Comparison of ENCODE assay signal across 35 mouse cellular contexts in genomic region chr3:159598875-159599274, GRCm38 (mm10). TPM values are rescaled to one million over a fixed set of nuclear protein-coding genes. Genes with fewer than 3 reads are reported as not detected.
"Had no signal": no experiment of that assay in that cellular context is flagged by ENCODE, and none has a peak within 500 bp of the region (broad histone marks: within the 10 kb centered on the region; RNA-seq: fewer than 3 reads in every experiment).

TSS of gene Rpe65 (plus strand) at chr3:159599175.

- DNase-seq: cerebellum, adult 8-10 months; cerebellum, adult 9-10 months; cerebellum, adult 9-11 months; cerebellum, postnatal 14 days; cerebellum, postnatal 25 days; cerebellum, postnatal 36 days; embryo, embryonic 11 days; gastrocnemius, adult 2 months; gastrocnemius, postnatal 10 days; gastrocnemius, postnatal 14 days; gastrocnemius, postnatal 25 days; gastrocnemius, postnatal 36 days; heart, adult 11 months; heart, adult 18-20 months; heart, adult 2 months had no signal

- ATAC-seq: forebrain, embryonic 13.5 days; forebrain, embryonic 15.5 days; forebrain, embryonic 16.5 days had no signal

- H3K4me2 ChIP-seq: embryonic facial prominence, embryonic 12.5 days; embryonic facial prominence, embryonic 13.5 days; embryonic facial prominence, embryonic 15.5 days; forebrain, embryonic 12.5 days; forebrain, embryonic 13.5 days; forebrain, embryonic 15.5 days had no signal

- H3K27me3 ChIP-seq: embryonic facial prominence, embryonic 12.5 days; embryonic facial prominence, embryonic 13.5 days; embryonic facial prominence, embryonic 15.5 days; forebrain, embryonic 12.5 days; forebrain, embryonic 13.5 days; forebrain, embryonic 15.5 days had no signal

- H3K4me1 ChIP-seq: embryonic facial prominence, embryonic 10.5 days; embryonic facial prominence, embryonic 12.5 days; embryonic facial prominence, embryonic 13.5 days; embryonic facial prominence, embryonic 15.5 days; forebrain, embryonic 10.5 days; forebrain, embryonic 12.5 days; forebrain, embryonic 13.5 days; forebrain, embryonic 15.5 days had no signal

- H3K4me3 ChIP-seq: embryonic facial prominence, embryonic 10.5 days; embryonic facial prominence, embryonic 12.5 days; embryonic facial prominence, embryonic 13.5 days; embryonic facial prominence, embryonic 15.5 days; erythroblast, embryonic 14.5 days; forebrain, embryonic 10.5 days; forebrain, embryonic 12.5 days; forebrain, embryonic 13.5 days; forebrain, embryonic 15.5 days; gastrocnemius, adult 2 months; heart, adult 2 months had no signal

- H3K36me3 ChIP-seq: embryonic facial prominence, embryonic 10.5 days; embryonic facial prominence, embryonic 12.5 days; embryonic facial prominence, embryonic 13.5 days; embryonic facial prominence, embryonic 15.5 days; forebrain, embryonic 10.5 days; forebrain, embryonic 12.5 days; forebrain, embryonic 15.5 days had no signal

- H3K9me3 ChIP-seq: embryonic facial prominence, embryonic 10.5 days; embryonic facial prominence, embryonic 12.5 days; embryonic facial prominence, embryonic 13.5 days; embryonic facial prominence, embryonic 15.5 days; forebrain, embryonic 10.5 days; forebrain, embryonic 12.5 days; forebrain, embryonic 13.5 days; forebrain, embryonic 15.5 days had no signal

- H3K9ac ChIP-seq: embryonic facial prominence, embryonic 12.5 days; embryonic facial prominence, embryonic 13.5 days; embryonic facial prominence, embryonic 15.5 days; forebrain, embryonic 12.5 days; forebrain, embryonic 13.5 days; forebrain, embryonic 15.5 days had no signal

- H3K27ac ChIP-seq: embryonic facial prominence, embryonic 10.5 days; embryonic facial prominence, embryonic 12.5 days; embryonic facial prominence, embryonic 13.5 days; embryonic facial prominence, embryonic 15.5 days; forebrain, embryonic 10.5 days; forebrain, embryonic 12.5 days; forebrain, embryonic 13.5 days; forebrain, embryonic 15.5 days; gastrocnemius, adult 2 months; heart, adult 2 months had no signal

RNA-seq across cellular contexts. Expression of gene Rpe65, which starts in this region (rescaled TPM):
- total RNA-seq: common myeloid progenitor, adult 5-6 weeks; gastrocnemius, adult 18-20 months; gastrocnemius, adult 2 months; gastrocnemius, adult 8-10 months; gastrocnemius, postnatal 10 days; gastrocnemius, postnatal 14 days; gastrocnemius, postnatal 25 days; gastrocnemius, postnatal 36 days; gastrocnemius, postnatal 4 days; granulocyte monocyte progenitor cell, adult 5-6 weeks; heart, adult 18-20 months; heart, adult 2 months; heart, adult 8-10 months had no signal
- polyA plus RNA-seq: embryonic facial prominence, embryonic 10.5 days; embryonic facial prominence, embryonic 11.5 days; embryonic facial prominence, embryonic 12.5 days; embryonic facial prominence, embryonic 13.5 days; embryonic facial prominence, embryonic 14.5 days; embryonic facial prominence, embryonic 15.5 days; erythroblast, embryonic 14.5 days; forebrain, embryonic 10.5 days; forebrain, embryonic 11.5 days; forebrain, embryonic 12.5 days; forebrain, embryonic 13.5 days; forebrain, embryonic 15.5 days; forebrain, embryonic 16.5 days; gonadal fat pad, adult 2 months; heart, adult 2 months had no signal
